Mouse (Mus musculus): ENCODE data around the gene Copz2. TPM values are rescaled to one million over a fixed set of nuclear protein-coding genes. Genes with fewer than 3 reads are reported as not detected.

Copz2 gene
- total and polyA plus RNA-seq, 2 experiments from 2014 or later, result 7.1 to 14.8 TPM

DNA sequence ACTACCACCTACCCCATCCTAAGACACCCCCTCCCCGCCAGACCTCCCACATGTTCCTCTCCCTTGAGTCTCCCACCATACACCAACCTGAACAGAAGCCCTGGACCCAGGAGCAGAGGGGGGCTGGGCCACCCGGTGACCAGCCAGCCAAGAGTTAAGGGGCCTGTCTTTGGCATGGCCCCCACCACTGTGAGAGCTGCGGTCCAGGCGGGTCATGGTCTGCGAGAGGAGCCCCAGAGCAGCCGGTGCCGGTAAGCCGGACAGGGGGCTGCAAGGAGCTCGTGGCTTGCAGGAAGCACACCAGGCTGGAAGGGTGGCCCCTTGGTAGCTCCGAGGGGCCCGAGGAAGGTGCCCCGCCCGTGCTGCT, 26.2 kb upstream of the Copz2 start:
- H3K4me3 ChIP-seq (ENCODE audit: low read depth, low read length), result peak overlapping the region; percentile 48
- H3K4me2 ChIP-seq (ENCODE audit: low read depth), result peak overlapping the region; percentile 90
- ATAC-seq, result peak; percentile 5; the same call in 1 of the 2 replicates
- H3K4me1 ChIP-seq (ENCODE audit: insufficient read depth), result peaks cover 15% of the 10 kb centered on the region
- H3K9ac ChIP-seq, result peak overlapping the region; percentile 51
- no peaks in the 10 kb centered on the region for H3K27me3 ChIP-seq (ENCODE audit: insufficient read depth, low read length)
- TF ChIP-seq CTCF (IDR thresholded peaks at IDR 0.05; ENCODE audit: low read depth), result no peak
- 8% methylated on average over 13 of the region's 13 CpGs for WGBS
- peaks cover 51% of the 10 kb centered on the region for H3K36me3 ChIP-seq (ENCODE audit: insufficient read depth)
- no peaks in the 10 kb centered on the region for H3K9me3 ChIP-seq (ENCODE audit: low read length)
- no peak for DNase-seq
- H3K27ac ChIP-seq (ENCODE audit: low read depth, low read length), result peak overlapping the region; percentile 69

DNA sequence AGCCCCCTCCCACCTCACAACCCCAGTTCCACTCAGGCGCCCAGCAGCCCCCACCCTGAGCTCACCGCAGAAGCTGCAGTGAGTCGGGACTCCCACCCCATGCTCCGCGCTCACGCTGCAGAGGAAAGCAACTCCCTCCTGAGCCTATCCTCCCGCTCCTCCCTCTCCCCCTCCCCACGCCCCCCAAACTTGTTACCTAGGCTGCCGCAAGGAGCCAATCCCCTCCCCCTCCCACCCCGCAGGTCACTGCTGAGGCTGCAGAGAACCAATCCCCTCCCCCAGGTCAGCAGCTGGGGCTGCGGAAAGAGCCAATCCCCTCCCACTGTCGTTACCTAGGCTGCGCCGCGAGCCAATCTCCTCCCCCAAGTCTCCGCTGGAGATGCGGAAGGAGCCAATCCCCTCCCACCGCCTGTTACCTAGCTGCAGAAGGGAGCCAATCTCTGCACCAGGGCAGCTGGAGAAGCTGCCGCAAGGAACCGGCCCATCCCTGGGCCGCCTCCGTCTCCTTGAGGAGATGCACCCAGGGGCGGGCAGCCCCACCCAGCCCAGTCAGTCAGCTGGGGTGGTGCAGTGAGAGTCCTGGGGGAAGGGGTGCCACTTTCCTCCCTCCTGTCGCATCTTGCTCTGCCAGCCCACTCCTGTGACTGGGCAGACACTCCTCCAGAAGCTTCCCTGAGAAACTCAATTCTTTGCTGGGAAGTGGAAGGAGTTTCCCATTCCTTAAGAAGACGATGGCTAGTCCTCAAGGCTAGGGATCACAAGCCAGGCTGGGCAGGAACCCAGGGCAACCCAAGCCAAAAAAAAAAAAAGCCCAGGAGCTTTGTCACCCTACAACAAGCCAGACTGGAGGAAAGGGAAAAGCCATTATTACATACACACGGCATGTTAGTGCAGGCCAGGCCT, 25.5 kb upstream of the Copz2 start:
- DNase-seq (peak; percentile 85), ATAC-seq (peak; percentile 96)
- Histone ChIP-seq H3K9me3 (ENCODE audit: low read length) (no peaks in the 10 kb centered on the region), H3K4me3 (ENCODE audit: low read depth, low read length) (peak overlapping the region; percentile 48), H3K9ac (peak overlapping the region; percentile 51), H3K4me2 (ENCODE audit: low read depth) (peak overlapping the region; percentile 90), H3K4me1 (ENCODE audit: insufficient read depth) (peaks cover 18% of the 10 kb centered on the region), H3K27me3 (ENCODE audit: insufficient read depth, low read length) (no peaks in the 10 kb centered on the region), H3K27ac (ENCODE audit: low read depth, low read length) (peak overlapping the region; percentile 72), H3K36me3 (ENCODE audit: insufficient read depth) (peaks cover 44% of the 10 kb centered on the region)
- no peak for TF ChIP-seq CTCF (IDR thresholded peaks at IDR 0.05; ENCODE audit: low read depth)
- WGBS, result 0% methylated on average over 19 of the region's 26 CpGs

DNA sequence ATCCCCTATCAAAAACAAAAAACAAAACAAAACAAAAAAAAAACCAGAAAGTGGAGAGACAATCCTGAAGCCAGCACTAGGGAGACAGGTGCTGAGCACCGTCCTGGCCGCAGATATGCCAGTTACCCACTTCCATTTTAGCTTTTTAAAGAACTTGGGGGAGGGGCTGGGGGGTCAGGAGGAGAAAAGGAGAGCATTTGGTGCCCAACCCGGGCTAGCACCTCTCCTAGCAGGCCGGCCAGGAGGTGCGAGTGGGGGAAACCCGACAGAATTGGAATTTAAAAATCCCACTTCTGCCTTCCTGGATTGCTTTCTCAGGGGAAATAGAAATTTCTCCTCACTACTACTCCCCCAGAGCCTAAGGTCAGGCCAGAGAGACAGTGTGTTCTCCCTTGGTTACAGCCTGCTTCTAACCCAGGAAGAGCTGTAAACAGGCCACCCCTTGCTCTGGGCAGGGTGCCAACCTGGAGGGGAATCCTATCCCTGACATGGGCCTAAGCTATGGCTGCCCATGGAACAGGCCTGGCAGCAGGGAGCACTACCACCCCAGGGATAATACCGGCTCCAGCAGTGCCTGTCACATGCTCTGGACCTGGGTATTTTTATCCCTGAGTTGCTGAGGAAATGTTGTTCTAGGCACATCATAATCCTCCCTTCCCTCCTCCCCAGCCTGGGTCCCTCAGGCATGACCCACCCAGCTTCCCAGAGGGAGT, 24.7 kb upstream of the Copz2 start:
- peaks cover 18% of the 10 kb centered on the region for H3K4me1 ChIP-seq (ENCODE audit: insufficient read depth)
- no peaks in the 10 kb centered on the region for H3K27me3 ChIP-seq (ENCODE audit: insufficient read depth, low read length)
- 25% methylated on average over 7 of the region's 7 CpGs for WGBS
- no peak overlapping the region for H3K4me3 ChIP-seq (ENCODE audit: low read depth, low read length)
- H3K9ac ChIP-seq, result peak overlapping the region; percentile 28; the same call in 1 of the 2 replicates
- no peaks in the 10 kb centered on the region for H3K9me3 ChIP-seq (ENCODE audit: low read length)
- peaks cover 36% of the 10 kb centered on the region for H3K36me3 ChIP-seq (ENCODE audit: insufficient read depth)
- TF ChIP-seq CTCF (IDR thresholded peaks at IDR 0.05; ENCODE audit: low read depth), result no peak
- ATAC-seq (no peak), DNase-seq (peak; percentile 31)
- peak overlapping the region; percentile 90 for H3K4me2 ChIP-seq (ENCODE audit: low read depth)
- peak overlapping the region; percentile 72 for H3K27ac ChIP-seq (ENCODE audit: low read depth, low read length)

DNA sequence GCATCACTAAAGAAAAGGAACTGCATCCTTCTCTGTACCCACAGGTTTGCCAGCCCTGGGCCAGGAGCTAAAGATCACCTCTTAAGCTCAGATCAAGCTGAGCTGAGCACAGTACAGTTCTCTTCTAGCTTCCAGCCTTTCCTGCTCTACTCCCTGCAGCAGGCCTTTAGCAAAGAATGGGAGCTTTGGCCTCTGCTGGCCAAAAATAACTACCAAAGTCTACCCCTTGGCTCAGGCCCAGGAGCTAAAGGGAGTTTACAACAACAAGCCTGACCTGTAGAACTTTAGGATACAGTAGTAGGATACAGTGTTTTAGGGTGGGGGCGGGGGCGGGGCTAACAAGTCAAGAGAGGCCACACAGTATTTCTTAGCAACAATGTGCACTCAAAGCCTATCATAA, 23.2 kb upstream of the Copz2 start:
- Histone ChIP-seq H3K4me2 (ENCODE audit: low read depth) (peak overlapping the region; percentile 26), H3K9ac (peak overlapping the region; percentile 31; the same call in 1 of the 2 replicates), H3K36me3 (ENCODE audit: insufficient read depth) (peaks cover 21% of the 10 kb centered on the region), H3K4me3 (ENCODE audit: low read depth, low read length) (no peak overlapping the region), H3K27ac (ENCODE audit: low read depth, low read length) (no peak overlapping the region), H3K9me3 (ENCODE audit: low read length) (no peaks in the 10 kb centered on the region), H3K4me1 (ENCODE audit: insufficient read depth) (peaks cover 18% of the 10 kb centered on the region), H3K27me3 (ENCODE audit: insufficient read depth, low read length) (no peaks in the 10 kb centered on the region)
- ATAC-seq (no peak), DNase-seq (no peak)
- no peak for TF ChIP-seq CTCF (IDR thresholded peaks at IDR 0.05; ENCODE audit: low read depth)
- WGBS, result 81% methylated on average over 2 of the region's 2 CpGs

DNA sequence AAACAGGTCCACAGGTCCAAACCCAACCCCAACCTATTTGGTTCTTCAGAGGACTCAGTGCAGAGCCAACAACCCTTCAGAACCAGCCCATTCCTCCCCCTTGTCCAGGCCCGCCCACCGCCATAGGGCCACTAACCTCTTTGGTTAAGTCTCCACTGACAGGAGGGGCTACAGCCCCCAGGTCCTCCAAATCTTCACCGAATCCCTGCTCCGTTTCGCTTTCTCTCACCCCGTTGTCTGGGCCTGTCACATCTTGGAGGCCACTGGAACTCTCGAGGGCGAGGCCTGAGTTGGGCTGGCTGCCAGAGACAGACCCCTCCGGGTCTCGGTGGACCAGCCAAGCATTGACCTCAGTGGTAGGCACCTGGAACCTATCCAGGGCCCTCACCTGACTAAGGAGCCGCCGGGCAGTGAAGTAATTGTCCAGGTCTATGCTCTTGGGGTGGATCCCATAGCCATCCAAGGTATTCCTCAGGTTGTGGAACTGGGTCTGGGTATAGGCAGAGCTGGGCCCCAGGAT, 22.5 kb upstream of the Copz2 start:
- WGBS, result 74% methylated on average over 12 of the region's 12 CpGs
- TF ChIP-seq CTCF (IDR thresholded peaks at IDR 0.05; ENCODE audit: low read depth), result no peak
- Histone ChIP-seq H3K9ac (no peak overlapping the region), H3K4me3 (ENCODE audit: low read depth, low read length) (no peak overlapping the region), H3K4me2 (ENCODE audit: low read depth) (0 out of 2 replicates have a peak overlapping the region, but pooled peaks have one; percentile 26), H3K9me3 (ENCODE audit: low read length) (no peaks in the 10 kb centered on the region), H3K27ac (ENCODE audit: low read depth, low read length) (no peak overlapping the region), H3K27me3 (ENCODE audit: insufficient read depth, low read length) (no peaks in the 10 kb centered on the region), H3K4me1 (ENCODE audit: insufficient read depth) (peaks cover 18% of the 10 kb centered on the region), H3K36me3 (ENCODE audit: insufficient read depth) (peaks cover 15% of the 10 kb centered on the region)
- no peak for DNase-seq
- no peak for ATAC-seq

DNA sequence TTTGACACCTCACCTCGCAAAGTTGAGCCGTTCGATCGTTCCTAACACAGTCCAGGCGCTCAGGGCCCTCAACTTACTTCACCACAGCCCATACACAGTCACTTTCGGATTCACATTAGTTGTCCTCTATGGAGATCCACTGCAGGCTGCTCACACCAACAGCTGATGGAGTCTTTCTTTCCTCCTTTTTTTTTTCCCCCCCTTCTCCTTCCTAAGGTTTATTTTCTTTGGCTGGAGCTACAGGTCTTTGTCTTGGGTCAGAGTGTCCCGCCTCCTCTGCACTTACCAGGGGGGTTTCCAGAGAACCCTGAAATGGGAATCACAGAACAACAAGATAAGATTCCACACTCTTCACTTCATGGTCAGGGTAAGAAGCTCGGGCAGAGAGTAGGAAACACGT, 21.8 kb upstream of the Copz2 start:
- WGBS, result 83% methylated on average over 9 of the region's 9 CpGs
- Histone ChIP-seq H3K4me3 (ENCODE audit: low read depth, low read length) (no peak overlapping the region), H3K36me3 (ENCODE audit: insufficient read depth) (peaks cover 13% of the 10 kb centered on the region), H3K27me3 (ENCODE audit: insufficient read depth, low read length) (no peaks in the 10 kb centered on the region), H3K4me2 (ENCODE audit: low read depth) (0 out of 2 replicates have a peak overlapping the region, but pooled peaks have one; percentile 11), H3K4me1 (ENCODE audit: insufficient read depth) (peaks cover 18% of the 10 kb centered on the region), H3K9me3 (ENCODE audit: low read length) (no peaks in the 10 kb centered on the region), H3K27ac (ENCODE audit: low read depth, low read length) (no peak overlapping the region), H3K9ac (no peak overlapping the region)
- DNase-seq (no peak), ATAC-seq (no peak)
- TF ChIP-seq CTCF (IDR thresholded peaks at IDR 0.05; ENCODE audit: low read depth), result no peak
